Mouse (Mus musculus) small intestine, adult 2 months (tissue): ENCODE results near the gene Ier5.

ENCODE experiments used
- CTCF ChIP-seq: fragments of 200-500 bp; IDR thresholded peaks from 2 replicates; pipeline ENCODE4 v1.5.1; 2012; ENCODE audit warnings: low read depth, mild to moderate bottlenecking, control low read depth, inconsistent platforms, low read length, moderate library complexity, mixed read lengths; ENCODE audit not compliant: insufficient replicate concordance, insufficient read length; ENCODE audit errors: extremely low read depth
- POLR2A ChIP-seq: fragments of 200-500 bp; IDR thresholded peaks from 2 replicates; pipeline ENCODE4 v1.6.1; 2012; ENCODE audit warnings: low read depth, mild to moderate bottlenecking, control low read depth, inconsistent platforms, low read length, moderate library complexity

- TF ChIP-seq POLR2A: no peak
- no peak for TF ChIP-seq CTCF
Observed at GRCm38 (mm10) chr1:155134866-155135265, 35.4 kb upstream of the Ier5 start.
